Mouse (Mus musculus) large intestine, adult 2 months (tissue): Measurements from ENCODE around the gene Eid2. TPM values are rescaled to one million over a fixed set of nuclear protein-coding genes. Genes with fewer than 3 reads are reported as not detected.

Experiments used
- DNase-seq: peaks from one replicate; pipeline ENCODE4 v3.0.0-alpha.2; 2012; ENCODE audit warnings: low read depth, low spot score
- WGBS: fragments of 180-500 bp; shearing (Covaris S2); methylation state at CpG from one replicate; pipeline ENCODE4 v1.1.7; 2018; 5-methylcytosine and 5-hydroxymethylcytosine counted together
- polyA plus RNA-seq: library from polyadenylated mRNA; depleted of rRNA; stranded (reverse); fragments of >200 nt; gene quantifications from 2 replicates; pipeline ENCODE4 v1.2.3, GENCODE M21; 2012; rRNA removed

The Eid2 gene
- polyA plus RNA-seq, 1 experiment, result 1.2 TPM

- WGBS, result 5% methylated on average over 18 of the region's 18 CpGs
- DNase-seq, result no peak
Measured at GRCm38 (mm10) chr7:28290165-28290564, 22.5 kb downstream of the Eid2 start.

DNA sequence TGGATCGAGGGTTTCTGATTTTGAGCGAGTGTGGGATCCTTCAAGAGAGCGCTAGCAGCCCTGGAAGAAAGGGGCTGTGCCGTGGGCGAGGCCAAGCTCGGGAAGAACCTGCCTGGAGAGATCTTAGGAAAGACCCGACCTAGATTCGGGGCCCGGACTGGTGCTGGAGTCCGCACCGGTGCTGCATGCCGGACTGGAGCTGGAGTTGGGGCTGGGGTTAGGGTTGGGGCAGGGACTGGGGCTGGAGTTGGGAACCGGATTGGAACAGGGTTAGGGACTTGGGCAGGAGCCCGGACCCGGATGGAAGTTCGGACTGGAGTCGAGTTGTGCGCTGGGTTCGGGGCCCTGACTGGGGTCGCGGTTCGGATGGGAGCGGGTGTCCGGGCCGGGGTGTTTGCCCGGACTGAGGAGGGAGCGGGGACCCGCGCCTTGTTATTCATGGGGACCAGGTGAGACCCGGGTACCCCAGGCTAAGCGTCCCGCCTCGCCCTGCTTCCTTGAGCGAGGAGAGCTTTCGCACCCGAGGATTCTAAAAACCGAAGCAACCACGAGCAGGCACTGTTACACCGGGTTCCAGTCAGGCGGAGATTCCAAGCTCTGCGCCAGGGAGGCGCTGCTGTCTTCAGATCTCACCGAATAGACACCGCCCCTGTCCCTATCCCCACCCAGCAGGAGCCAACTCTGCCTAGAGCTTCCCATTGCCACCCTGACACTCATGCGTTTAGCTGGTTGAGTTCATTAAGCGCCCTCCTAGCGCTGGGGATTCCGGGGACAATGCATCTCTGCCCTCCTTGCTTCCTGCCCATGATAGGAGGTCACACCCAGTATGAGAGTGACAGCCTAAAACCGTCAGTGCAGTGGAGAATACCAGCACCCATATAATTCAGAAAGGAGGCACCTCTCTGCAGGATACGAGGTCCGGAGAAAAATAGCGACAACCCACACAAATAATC lies 23.2 kb downstream of the Eid2 start, which contains the start of gene Selenov:
Gene Selenov, minus strand, starts transcription at position 549 of the 953 bp plus-strand sequence.
- WGBS, result 2% methylated on average over 52 of the region's 52 CpGs
- DNase-seq, result no peak

DNA sequence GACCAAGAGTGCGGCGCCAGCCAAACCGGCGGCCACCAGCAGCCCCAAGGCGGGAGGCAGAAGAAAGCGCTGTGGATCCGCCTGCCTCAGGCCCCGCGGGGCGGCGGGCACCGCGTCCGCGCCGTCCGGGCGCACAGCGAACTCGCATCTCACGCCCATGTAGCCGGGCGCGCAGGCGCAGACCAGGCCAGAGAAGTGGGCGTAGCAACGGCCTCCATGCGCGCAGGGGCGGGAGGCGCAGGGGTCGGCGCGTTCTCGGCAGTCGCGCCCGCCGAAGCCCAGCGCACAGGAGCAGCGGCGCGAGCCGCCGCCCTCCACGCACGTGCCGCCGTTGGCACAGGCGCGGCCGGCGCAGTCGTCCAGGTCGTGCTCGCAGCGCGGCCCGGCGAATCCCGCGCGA lies 26.8 kb downstream of the Eid2 start:
- WGBS, result 4% methylated on average over 63 of the region's 63 CpGs
- DNase-seq, result no peak

DNA sequence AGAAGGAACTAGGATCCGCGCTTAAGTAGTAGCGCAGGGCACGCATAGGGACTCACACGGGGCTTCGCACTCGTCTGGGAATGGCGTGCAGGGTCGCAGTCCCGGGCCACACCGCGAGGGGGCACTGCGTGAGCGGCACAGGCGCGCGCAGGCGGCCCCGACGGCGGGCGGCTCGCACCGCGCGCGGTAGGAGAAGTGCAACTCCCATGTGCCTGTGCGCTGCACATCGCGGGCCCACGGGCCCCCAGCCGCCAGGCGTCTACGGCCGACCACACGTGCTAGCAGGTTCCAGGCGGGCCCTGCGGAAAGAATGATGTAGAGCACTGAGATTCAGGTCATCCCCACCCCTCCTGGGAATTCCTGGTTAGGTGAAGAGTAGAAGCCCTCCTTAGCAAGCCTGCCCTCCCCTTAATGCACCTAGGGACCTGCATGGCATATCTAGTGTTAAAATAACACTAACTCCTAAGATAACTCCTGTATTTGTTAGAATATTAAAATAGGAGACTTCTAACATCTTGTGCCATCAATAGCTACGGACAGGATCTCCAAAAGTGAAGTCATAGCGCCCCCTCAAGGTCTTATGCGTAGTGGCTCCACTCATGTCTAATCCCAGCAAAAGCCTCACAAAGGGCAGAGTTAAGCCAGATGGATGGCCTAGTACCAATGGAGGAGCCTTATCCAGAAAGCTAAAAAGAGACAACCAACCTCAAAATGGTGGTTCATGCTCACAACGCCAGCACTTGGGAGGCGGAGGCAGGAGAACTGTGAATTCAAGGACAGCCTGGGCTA lies 31.4 kb downstream of the Eid2 start:
- 17% methylated on average over 43 of the region's 43 CpGs for WGBS
- peak; percentile 22 for DNase-seq

DNA sequence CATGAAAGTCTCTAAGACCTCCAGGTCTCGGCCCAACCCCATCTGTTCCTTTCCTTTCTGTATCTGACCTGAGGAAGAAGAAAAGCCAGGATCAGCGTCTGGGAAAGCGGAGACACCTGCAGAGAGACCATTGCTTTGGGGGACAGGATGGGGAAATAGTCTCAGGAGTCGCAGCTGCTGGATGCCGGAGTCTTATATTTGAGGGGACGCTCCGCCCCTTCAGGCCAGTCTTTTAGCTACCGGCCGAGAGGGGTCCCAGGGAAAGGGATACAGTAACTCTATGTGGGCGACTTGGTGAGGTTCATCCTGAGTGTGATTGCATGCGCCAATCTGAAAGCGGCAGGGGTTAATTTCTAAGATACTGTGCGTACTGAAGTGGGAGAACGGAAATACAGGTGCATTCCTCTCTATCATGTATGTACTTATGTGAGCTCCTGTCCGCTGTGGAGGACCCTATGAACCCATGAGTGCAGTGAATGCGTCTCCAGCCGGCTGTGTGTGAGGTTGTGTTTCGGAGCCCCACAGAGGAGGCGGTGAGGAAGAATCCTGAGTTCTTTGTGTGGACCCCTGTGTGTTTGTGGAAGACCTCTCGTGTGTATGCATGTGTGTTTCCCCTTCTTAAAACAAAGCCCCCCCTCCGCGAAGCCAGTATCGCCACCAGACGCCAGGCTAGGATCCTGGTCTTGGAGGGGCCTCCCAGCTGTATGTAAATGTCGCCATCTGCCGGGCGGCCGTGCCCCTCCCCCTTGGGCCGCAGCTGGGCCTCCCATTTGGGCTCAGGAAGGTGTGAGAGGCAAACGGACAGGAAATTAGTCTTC lies 34.1 kb downstream of the Eid2 start, which contains the start of gene Dll3:
Gene Dll3, minus strand, starts transcription at position 623 of the 818 bp plus-strand sequence.
- 4% methylated on average over 30 of the region's 30 CpGs for WGBS
- no peak for DNase-seq

DNA sequence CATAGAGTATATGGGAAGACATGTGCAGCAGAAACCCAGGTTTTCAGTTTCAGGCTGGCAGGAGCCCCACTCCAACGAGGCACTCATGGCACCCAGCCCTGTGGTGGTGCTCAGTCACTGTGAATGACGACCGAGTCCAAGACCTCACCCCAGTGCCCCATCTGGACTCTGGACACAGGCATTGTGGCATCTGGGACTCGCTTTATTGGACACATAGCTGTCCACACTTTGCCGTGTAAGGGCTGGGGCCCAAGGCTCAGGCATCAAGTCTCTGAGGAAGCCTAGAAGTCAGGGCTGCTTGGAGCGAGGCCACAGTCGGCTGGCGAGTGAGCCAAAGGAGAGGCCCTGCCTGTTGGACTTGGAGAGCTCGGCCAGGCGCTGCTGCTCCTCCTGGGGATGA lies 38.0 kb downstream of the Eid2 start:
- DNase-seq, result no peak
- 90% methylated on average over 10 of the region's 10 CpGs for WGBS

- WGBS, result 92% methylated on average over 8 of the region's 8 CpGs
- DNase-seq, result no peak
Measured at GRCm38 (mm10) chr7:28306216-28306615, 38.5 kb downstream of the Eid2 start.

DNA sequence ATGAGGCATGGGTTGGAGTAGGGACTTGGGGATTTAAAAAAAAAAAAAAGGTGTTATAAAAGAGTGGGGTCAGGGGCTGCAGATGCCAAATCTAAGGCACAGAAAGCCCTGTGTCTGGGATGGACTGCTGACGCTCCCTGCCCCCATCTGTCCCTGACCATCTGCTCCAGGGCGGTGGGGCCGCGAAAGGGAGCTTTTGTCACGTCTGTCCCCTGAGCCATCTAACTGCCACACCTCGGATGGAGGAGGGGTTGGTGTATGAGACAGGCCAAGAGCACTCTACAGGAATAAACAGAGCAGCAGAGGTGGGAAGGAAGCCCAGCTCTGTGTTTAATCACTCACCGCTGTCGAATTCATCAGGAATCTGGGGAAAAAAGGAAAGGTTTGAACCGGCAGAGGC lies 42.1 kb downstream of the Eid2 start:
- DNase-seq, result no peak
- WGBS, result 69% methylated on average over 9 of the region's 9 CpGs

DNA sequence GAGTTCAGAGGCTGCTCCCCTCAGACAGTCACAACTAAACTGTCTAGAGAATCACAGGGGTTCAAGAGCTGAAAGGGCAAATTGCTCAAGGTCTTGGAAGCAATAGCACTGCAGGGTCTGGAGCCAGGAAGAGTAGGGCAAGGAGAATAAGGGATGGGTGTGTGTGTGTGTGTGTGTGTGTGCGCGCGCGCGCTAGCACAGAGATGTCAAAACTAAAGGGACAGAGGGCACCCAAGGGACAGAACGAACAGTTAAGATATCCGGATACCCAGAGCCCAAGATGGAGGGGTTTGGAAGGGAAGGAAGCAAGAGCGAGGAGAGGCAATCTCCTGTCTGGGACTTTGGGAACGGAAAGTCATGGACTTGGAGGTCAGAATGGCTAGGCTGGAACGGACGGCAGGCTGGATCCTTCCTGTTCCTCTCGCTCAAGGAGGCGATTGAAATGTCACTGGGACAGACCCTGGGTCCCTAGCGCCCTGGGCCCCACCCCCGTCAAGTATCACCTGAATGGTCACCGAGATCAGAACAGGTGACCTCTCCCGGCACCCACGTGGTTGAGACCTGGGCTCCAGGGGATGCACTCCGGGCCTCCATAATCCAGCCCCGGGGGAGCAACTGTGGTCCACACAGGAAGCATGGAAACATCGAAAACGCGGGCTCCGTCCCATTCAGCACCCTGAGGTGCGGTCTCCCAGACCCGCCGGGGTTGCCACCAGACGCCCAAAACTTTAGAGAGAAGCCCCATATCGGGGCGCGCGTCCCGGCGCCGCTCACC lies 43.7 kb downstream of the Eid2 start:
- WGBS, result 3% methylated on average over 35 of the region's 35 CpGs
- no peak for DNase-seq

DNA sequence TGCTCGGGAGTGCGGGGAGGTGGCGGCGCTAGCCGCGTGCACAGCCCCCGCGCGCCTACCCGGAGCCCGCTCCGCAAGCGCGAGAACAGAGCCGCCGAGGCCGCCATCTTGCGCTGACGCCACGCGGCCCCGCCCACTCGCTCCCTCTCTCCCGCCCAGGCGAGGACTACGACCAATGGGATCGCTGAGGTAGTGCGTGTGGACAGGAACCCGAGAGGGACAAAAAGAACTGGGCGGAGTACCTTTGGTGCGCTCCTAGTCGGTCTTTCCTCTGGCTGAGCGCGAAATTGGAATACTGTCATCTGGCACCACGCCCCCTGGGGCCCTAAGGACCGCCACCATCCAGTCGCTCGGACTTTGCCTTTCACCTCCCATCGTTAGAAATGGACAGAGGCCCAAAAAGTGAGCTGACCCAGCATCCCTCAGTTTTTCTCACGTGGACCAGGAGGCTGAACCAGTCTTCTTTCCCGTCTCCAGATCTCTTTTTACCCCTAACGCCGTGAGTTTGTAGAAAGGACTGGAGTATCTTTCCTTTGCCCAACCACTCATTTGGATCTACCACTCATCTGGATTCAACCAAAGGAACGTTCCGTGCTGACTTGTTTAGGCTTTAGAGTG lies 44.4 kb downstream of the Eid2 start, which contains the start of gene Timm50:
Gene Timm50, minus strand, starts transcription at position 147 of the 618 bp plus-strand sequence.
- WGBS, result under 1% methylated on average over 45 of the region's 45 CpGs
- DNase-seq, result peak; percentile 90

GRCm38 (mm10) chr7:28318036-28318435 lies 50.4 kb downstream of the Eid2 start:
- no peak for DNase-seq
- 86% methylated on average over 3 of the region's 3 CpGs for WGBS

GRCm38 (mm10) chr7:28318714-28319113 lies 51.0 kb downstream of the Eid2 start:
- DNase-seq, result no peak
- 92% methylated on average over 17 of the region's 17 CpGs for WGBS

Other genes starting within 250 kb of the Eid2 start
- gene Psmc4, start 217.8 kb upstream of the Eid2 start, polyA plus RNA-seq, result 124 and 133 TPM in 2 replicates
- 2,978 and 3,484 TPM in 2 replicates for gene Fcgbp, start 196.6 kb upstream of the Eid2 start, polyA plus RNA-seq
- 0.25 and 0.48 TPM in 2 replicates for gene 9530053A07Rik, start 138.4 kb upstream of the Eid2 start, polyA plus RNA-seq
- gene Fbl, start 98.2 kb upstream of the Eid2 start, polyA plus RNA-seq, result 58.2 and 60.1 TPM in 2 replicates
- 11.3 and 16.1 TPM in 2 replicates for gene Dyrk1b, start 88.4 kb upstream of the Eid2 start, polyA plus RNA-seq
- 1.9 and 2.9 TPM in 2 replicates for gene Eid2b, start 9.9 kb downstream of the Eid2 start, polyA plus RNA-seq
- gene Selenov, start 23.3 kb downstream of the Eid2 start, polyA plus RNA-seq, result not detected in 2 replicates
- gene Dll3, start 34.4 kb downstream of the Eid2 start, polyA plus RNA-seq, result 0.41 and 0.55 TPM in 2 replicates
- gene Timm50, start 44.2 kb downstream of the Eid2 start, polyA plus RNA-seq, result 96.5 and 103 TPM in 2 replicates
- 67.7 and 84.2 TPM in 2 replicates for gene Supt5, start 70.9 kb downstream of the Eid2 start, polyA plus RNA-seq
- gene Rps16, start 82.8 kb downstream of the Eid2 start, polyA plus RNA-seq, result 1,007 and 1,073 TPM in 2 replicates
- gene Plekhg2, start 104.7 kb downstream of the Eid2 start, polyA plus RNA-seq, result 20.4 and 27.5 TPM in 2 replicates
- gene Zfp36, start 112.4 kb downstream of the Eid2 start, polyA plus RNA-seq, result 83.2 and 119 TPM in 2 replicates
- gene Med29, start 124.8 kb downstream of the Eid2 start, polyA plus RNA-seq, result 50.4 and 52.9 TPM in 2 replicates
- gene Paf1, start 125.1 kb downstream of the Eid2 start, polyA plus RNA-seq, result 41.4 and 54.7 TPM in 2 replicates
- gene Gmfg, start 169.6 kb downstream of the Eid2 start, polyA plus RNA-seq, result 13.4 and 16.2 TPM in 2 replicates
- gene Lrfn1, start 184.1 kb downstream of the Eid2 start, polyA plus RNA-seq, result 1.7 and 2.0 TPM in 2 replicates
- not detected in 2 replicates for gene Ifnl2, start 242.6 kb downstream of the Eid2 start, polyA plus RNA-seq